Comparison of ENCODE assay signal across 8 mouse cellular contexts in genomic region chr15:91673569-91673905, GRCm38 (mm10). TPM values are rescaled to one million over a fixed set of nuclear protein-coding genes. Genes with fewer than 3 reads are reported as not detected.
A peak's percentile ranks its signal among the peaks of the same experiment; 100 is the strongest.
DNase-seq lines count a peak whose midpoint lies in the region; TF ChIP-seq lines count a peak whose summit lies in the region.

No protein-coding gene starts in this region.

- H3K4me3 ChIP-seq in limb, embryonic 10.5 days: peak overlapping the region; percentile 58
- peak overlapping the region; percentile 65 for H3K4me3 ChIP-seq in small intestine, adult 2 months (ENCODE audit: low read depth, low read length)

- peaks cover 19% of the 10 kb centered on the region; the same call in 1 of the 2 replicates for H3K4me1 ChIP-seq in limb, embryonic 10.5 days
- no peaks in the 10 kb centered on the region for H3K4me1 ChIP-seq in small intestine, adult 2 months (ENCODE audit: control insufficient read depth, insufficient read depth, insufficient read length, low read length)

- TF ChIP-seq CTCF in small intestine, adult 2 months (IDR thresholded peaks at IDR 0.05; ENCODE audit: extremely low read depth, insufficient read length, insufficient replicate concordance, low read depth, low read length): no peak

- H3K27me3 ChIP-seq in limb, embryonic 10.5 days (ENCODE audit: low read depth, poor library complexity, severe bottlenecking): no peaks in the 10 kb centered on the region
- no peaks in the 10 kb centered on the region for H3K27me3 ChIP-seq in small intestine, adult 2 months (ENCODE audit: control insufficient read depth, insufficient read depth, low read length)

- H3K36me3 ChIP-seq in limb, embryonic 10.5 days: no peaks in the 10 kb centered on the region
- H3K36me3 ChIP-seq in small intestine, adult 2 months (ENCODE audit: control insufficient read depth, insufficient read depth, low read length): no peaks in the 10 kb centered on the region

- H3K27ac ChIP-seq in limb, embryonic 10.5 days: peak overlapping the region; percentile 83
- peak overlapping the region; percentile 56 for H3K27ac ChIP-seq in small intestine, adult 2 months (ENCODE audit: insufficient read depth, low read depth, low read length)

- WGBS in limb, embryonic 10.5 days: 43% methylated on average over 5 of the region's 5 CpGs
- WGBS in small intestine, adult 2 months: 22% methylated on average over 5 of the region's 5 CpGs

- H3K9me3 ChIP-seq in limb, embryonic 10.5 days (replicated peaks): no peaks in the 10 kb centered on the region

- peak; percentile 56 for DNase-seq in cerebellum, adult 9-10 months
- DNase-seq in cerebellum, postnatal 10 days: no peak
- peak; percentile 1 for DNase-seq in ovary, postnatal 10 days (ENCODE audit: low spot score)
- DNase-seq in ovary, postnatal 36 days (ENCODE audit: low spot score): no peak
- no peak for DNase-seq in limb, embryonic 10.5 days (ENCODE audit: low spot score)
- no peak for DNase-seq in adrenal gland, adult 8-10 months
- no peak for DNase-seq in embryo, embryonic 10 days (ENCODE audit: low spot score)

- TF ChIP-seq POLR2A in small intestine, adult 2 months (IDR thresholded peaks at IDR 0.05; ENCODE audit: low read depth, low read length): no peak

RNA-seq across cellular contexts. Expression of gene Lrrk2, which starts 0.6 kb away (rescaled TPM):
- polyA plus RNA-seq in limb, embryonic 10.5 days (2016; fragmentation: Nextera tagmentation; extraction: Ambion mirVana): 1.4 and 2.0 TPM in 2 replicates
- polyA plus RNA-seq in small intestine, adult 2 months (2012; rRNA removed): 0.20 and 0.48 TPM in 2 replicates
- total RNA-seq in adrenal gland, adult 8-10 months (2022): 10 to 100 TPM; 16.4 to 99.1 (median 40.1) TPM

Comparison
In these comparisons a context has a peak if more than half of its experiments do, and no peak if none do; other contexts are left out.
1. DNase-seq: peak in cerebellum, adult 9-10 months (single experiment) and ovary, postnatal 10 days (single experiment); none in cerebellum, postnatal 10 days (0 of 2), ovary, postnatal 36 days (single experiment), limb, embryonic 10.5 days (single experiment), adrenal gland, adult 8-10 months (single experiment) and embryo, embryonic 10 days (single experiment).